Mouse (Mus musculus) frontal cortex, postnatal 14 days (tissue): ENCODE data around the gene Plpp6.
A peak's percentile ranks its signal among the peaks of the same experiment; 100 is the strongest.

Source experiments
- DNase-seq, 2 experiments: peaks; one replicate each; pipeline ENCODE4 v3.0.0; 2022; ENCODE audit warnings: low spot score in 2 of 2

The Plpp6 gene

DNA sequence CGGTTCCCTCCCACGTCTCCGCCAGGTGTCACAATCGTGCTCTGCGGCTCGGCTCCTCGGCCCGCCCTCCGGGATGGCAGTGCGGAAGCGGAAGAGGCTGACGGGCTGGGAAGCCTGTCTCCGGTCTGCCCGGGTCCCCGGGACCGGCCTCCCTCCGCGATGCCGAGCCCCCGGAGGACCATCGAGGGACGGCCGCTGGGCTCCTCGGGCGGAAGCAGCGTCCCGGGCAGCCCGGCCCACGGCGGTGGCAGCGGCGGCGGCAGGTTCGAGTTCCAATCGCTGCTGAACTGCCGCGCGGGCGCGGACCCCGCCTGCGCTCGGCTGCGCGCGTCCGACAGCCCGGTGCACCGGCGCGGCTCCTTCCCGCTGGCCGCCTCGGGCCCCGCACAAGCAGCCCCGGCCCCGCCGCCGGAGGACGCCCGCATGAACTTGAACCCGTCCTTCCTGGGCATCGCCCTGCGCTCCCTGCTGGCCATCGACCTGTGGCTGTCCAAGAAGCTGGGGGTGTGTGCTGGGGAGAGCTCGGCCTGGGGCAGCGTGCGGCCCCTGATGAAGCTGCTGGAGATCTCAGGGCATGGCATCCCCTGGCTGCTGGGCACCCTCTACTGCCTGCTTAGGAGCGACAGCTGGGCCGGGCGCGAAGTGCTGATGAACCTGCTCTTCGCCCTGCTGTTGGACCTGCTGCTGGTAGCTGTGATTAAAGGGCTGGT lies at the start of gene Plpp6:
Gene Plpp6 (plus strand): TSS at position 112 of the 710 bp plus-strand sequence.
- DNase-seq: peak; percentile 65 to 79

DNA sequence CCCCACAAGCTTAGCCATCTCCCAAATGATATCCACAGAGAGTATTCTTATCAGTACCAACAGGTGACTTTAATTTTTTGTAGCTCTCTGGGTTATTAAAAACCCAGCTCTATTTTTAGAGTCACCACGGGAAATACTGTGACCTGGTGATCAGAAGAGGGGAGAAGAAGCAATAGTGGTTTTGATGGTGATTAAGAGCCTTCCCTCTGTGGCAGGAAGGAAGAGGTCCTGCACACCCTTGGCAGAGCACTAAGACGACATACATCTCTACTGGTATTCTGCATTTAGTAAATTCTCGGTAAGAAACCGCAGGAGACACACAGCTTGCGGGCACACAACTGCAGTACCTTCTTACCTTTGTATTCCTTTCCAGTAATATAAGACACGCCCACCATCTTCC lies 49.2 kb upstream of the Plpp6 start:
- DNase-seq: no peak

DNA sequence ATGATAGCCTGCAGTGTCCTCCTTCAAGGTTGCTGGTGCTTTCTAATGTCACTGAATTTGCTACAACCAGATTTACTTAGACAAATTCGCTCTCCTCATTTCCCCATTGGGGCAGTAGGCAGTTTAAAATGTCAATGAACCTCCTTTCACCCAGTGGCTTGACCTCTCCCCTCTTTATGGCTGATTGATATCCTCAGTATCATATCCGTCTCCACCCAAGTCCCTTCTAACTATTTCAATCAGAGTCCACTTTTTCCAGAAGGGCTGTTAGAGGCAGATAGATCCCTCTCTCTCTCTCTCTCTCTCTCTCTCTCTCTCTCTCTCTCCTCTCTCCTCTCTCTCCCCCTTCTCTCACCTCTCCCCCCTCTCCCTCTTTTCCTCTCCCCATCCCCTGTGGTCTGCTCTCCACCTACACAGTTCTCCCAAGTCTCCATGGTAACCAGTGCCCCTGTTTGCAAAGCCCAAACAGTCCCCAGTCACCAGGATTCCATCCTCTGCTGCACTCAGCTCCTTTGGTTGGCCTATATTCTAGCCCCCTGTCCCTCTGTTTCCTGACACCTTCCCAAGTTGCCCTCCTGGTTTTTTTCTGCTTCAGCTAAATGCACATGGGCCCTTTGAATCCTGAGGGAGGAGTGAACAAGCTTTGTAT lies 48.0 kb upstream of the Plpp6 start:
- no peak for DNase-seq

DNA sequence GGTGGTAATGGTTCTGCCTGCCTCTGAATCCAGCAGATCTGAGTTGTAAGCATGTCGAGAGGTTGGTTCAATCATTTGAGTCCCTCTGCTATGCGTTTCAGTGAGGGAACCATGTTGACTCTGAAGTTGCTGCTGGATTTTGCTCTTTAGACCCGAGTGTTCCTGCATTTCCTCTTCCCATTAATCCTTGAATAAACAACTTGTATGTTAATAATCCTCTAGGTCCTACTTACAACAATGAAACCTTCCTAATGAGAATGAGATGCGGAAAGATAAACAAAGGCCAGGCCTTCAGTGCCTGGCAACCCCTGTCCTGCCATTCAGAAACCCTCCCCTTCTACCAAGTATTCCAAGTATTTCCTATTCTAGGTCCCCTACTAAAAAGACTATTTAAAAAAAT lies 47.3 kb upstream of the Plpp6 start:
- no peak for DNase-seq

DNA sequence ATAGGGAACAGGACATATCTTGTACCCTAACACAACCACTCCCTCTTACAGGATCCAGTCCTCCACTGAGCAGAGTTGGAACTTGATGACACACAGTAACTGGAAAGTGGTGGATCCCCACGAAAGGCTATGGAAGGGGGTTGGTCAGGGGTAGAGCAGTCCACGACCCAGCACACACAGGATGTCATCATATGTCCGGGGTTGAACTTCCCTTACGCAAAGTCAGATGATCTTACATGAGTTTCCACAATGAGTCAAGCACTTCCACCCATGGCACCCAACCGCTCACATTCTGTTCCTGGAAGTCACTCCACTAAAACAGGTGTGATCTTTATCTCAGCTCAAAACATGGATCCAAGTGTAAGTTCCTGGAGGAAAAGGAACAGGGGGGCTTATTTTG lies 45.9 kb upstream of the Plpp6 start:
- no peak for DNase-seq

DNA sequence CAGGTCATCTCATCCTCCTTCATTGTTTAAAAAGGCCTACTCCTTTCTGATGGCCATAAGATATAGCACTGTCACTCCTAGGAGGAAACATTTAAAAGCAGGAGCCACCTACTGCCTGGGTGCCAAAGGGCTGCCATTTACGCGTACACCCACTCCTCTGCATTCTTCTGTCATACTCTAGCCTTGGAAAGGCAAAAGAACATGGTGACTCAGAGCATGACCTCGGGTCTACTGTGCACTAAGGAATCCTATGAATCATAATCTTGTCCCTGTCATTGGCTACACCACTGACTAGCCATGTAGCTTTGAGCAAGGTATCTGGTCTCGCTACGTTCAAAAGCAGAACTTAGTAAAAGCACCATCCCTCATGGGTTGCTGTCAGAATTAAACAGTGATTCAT lies 37.4 kb upstream of the Plpp6 start:
- no peak for DNase-seq

DNA sequence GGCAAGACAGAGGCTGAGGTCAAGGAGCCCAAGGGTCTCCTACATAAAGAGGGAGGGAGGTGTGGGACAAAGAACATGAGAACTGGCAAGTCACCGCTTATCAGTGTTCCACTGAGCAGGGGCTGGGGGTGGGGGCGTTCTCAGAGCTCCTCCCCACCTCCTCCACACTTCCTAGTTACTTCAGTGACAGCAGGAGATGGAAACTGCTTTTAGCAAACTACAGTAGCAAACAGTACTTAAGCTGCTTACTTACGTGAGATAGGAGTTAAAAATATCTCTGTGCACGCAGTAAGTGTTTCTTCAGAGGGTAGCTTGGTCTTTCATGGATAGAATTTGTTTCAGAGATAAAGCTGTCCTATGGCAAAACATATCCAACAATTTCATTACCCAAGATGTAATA lies 36.4 kb upstream of the Plpp6 start:
- no peak for DNase-seq

DNA sequence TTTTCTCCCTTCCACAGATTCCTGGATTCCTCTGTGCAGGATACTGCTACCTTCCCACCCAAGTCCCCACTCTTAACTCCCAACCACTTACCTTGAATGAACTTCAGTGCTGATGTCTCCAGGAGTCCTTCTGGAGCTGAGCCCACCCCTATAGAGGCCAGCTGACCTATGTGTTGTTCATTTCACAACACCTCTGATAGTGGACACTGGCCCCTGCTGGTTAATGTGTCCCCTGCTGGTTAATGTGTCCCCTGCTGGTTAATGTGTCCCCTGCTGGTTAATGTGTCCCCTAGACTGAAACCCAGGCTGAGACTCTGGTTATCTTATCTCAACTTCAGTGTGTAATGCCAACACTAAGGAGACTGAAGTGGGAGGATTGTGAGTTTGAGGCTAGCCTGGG lies 34.7 kb upstream of the Plpp6 start:
- no peak for DNase-seq

DNA sequence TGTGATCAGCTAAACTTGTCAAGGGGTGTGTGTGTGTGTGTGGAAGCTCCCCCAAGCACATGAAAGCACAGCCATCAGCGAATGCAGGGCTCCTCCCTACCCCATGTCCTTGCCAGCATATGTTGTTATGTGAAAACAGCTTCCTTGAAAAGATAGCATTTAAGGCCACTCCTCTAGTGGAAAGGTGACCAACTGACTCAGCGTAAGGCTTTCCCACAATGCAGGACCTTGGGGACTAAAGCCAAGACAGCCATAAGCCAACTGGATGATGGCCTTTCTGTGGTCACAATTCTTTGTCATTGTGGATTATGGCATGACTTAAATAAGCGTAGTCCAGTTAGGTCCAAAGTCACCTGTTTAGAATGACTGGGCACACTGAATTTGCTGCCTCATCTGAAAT lies 28.9 kb upstream of the Plpp6 start:
- DNase-seq: no peak

DNA sequence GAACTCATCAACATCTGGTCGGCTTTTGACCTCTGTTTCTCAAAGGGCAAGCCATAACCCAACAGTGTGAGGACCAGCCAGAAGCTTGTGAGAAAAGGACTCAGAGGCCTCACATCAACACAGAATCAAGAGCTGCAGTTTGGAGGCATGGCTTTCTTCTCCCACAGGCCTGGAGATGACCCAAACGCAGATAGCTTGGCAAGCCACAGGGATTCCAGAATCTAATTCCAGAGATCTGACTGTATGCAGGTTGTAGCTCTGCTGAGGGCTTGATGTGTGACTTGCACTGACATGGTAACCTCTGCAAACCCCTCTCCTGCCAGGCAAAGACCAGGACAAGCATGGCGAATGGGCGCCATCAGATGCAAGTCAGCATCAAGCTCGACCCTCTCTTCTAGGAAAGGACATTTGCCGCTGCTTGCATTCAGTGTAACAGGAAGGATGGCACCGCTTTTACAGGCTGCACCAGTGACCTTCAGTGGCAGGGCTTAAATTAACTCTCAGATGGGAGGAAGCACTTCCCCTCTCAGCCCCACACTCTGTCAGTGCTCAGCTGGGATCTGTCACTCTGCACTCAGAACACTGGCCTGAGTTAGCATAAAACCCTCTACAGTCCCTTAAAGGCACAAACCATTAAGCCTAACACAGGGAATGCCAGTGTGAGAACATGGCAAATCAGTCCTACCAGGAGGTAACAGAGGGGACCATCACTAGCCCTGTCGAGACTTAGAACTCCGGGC lies 23.4 kb upstream of the Plpp6 start:
- no peak for DNase-seq

DNA sequence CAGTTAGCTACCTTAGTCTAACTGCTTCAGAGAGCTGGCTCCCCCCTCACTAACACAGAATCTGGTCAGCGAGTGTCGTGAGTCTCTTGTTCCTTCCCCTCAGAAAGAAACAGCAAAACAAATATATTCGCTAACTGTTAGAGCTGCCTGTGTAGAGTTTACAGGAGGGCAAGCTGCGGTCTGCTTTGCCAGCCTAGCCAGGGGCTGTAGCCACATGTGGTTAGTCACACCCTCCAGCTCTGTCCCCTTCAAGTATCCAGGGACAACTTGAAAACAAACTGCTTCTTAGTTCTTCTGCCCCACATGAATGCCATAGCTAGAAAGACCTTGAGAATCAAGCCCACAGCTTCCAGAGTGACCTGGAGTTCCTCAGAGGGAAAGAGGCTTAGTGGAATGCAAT lies 22.5 kb upstream of the Plpp6 start:
- no peak for DNase-seq

DNA sequence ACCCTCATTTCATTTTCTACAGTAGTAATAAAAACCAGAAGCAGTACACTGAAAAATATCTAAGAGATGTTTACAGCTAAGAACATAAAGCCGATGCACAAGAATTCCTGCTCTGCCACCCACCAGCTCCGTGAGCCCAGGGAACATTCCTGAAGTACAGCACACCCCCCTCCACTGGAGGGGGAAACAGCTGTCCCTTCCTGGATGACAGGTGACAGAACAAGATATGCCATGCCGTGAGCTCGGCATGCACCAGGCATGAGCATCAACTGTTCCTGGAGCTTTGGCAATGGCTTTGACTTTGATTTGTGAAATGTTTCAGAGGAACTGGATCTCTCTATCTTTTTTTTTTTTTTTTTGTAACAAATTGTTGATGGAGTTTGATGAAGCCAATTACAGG lies 17.0 kb upstream of the Plpp6 start:
- DNase-seq: no peak

DNA sequence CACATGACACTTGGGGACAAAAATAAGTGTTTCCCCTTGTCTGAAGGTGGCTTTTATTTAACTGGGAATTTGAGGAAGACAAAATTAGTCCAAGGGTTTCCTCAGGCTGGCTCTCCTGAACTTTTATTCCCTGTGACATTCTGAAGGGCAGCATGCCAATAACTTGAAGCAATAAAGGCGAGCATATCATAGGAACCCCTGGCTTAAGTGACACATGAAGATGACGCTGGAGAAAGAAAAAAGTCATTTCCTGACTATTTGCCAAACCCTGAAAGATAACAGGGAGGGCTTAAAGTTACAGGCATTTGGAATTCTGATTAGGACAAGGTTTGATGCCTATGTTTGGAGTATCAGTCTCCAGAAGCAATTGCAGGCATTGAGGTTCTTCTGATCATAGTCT lies 16.4 kb upstream of the Plpp6 start:
- DNase-seq: no peak

DNA sequence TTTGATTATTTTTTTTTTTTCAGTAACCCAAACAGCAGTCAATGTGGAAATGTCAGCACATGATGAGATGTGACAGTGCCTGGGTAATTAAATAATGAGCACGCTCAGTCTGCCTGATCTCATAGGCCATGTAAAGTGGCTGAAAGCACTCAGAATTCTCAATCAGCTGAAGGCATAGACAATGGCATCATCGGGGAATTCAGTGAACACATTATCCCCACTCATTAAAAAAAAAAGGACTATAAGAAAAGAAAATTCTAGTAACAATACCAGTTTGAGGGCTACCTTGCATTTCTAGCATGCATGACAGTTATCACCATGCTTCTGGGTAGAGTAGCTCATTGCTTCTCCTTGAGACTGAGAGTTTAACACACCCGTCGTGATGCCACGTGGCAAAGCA lies 12.5 kb upstream of the Plpp6 start:
- DNase-seq: no peak

DNA sequence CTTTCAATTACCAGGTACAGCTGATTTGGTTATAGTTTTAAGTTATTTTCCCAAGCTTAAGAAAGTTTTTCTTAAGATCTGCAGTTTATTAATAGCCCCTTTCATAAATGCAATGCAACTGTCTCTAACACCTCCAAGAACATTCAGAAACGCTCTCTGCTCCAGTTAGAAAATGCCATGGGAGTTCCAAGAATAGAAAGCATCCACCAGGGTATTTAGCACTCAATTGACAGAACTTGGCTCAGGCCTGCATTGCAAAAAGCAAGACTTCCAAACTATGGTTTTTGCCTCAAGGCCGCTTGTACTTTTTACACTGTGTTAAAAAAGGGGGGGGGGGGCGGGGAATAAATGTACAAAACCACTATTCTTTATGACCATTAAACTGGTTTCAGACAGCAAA lies 640 bp upstream of the Plpp6 start:
- no peak for DNase-seq

DNA sequence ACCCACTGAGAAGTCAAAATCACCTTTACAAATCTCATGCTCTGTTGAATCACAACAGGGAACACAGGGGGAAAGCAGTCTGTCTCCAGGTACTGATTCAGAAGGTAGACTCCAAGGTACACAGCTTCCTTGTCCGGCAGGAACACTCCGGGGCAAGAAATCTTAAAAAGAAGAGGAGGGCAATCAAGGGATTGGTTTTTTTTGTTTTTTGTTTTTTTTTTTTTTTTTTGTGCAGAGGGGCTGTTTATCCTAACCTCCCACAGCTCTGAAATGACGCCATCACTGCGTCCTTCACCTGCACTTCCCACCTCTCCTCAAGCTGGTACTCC lies 276 bp upstream of the Plpp6 start:
- DNase-seq: no peak

DNA sequence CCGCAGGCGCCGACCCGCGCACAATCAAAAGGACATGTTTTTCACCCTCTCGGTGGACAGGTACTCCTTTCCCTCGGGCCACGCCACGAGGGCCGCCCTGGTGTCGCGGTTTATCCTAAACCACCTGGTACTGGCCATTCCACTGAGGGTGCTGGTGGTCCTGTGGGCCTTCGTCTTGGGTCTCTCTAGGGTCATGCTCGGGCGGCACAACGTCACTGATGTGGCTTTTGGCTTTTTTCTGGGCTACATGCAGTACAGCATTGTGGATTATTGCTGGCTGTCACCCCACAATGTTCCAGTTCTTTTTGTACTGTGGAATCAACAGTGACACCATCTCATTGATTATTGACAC lies 775 bp downstream of the Plpp6 start:
- DNase-seq: no peak

DNA sequence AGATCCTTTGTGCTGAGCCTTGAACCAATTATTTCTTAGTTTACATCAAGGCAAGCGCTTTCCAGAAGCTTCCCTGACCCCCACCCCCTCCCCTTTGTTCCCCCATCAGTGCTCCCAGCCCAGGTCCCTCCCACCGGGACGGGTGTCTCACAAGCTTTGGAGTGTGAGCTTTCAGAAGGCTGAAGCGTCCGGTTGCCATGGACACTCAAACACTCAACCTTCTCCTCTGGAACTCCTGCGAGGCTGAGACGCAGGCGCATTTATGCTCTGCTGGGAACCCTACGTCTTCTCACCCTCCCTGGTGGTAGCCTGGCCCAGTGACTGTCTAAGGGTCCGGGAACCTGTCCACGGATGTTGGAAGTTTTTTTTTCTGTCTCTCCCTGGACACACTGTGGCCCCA lies 3.9 kb downstream of the Plpp6 start, which contains the start of gene 4430402I18Rik:
Gene 4430402I18Rik (minus strand): TSS at position 149 of the 400 bp plus-strand sequence.
- peak; percentile 16 to 20 for DNase-seq

DNA sequence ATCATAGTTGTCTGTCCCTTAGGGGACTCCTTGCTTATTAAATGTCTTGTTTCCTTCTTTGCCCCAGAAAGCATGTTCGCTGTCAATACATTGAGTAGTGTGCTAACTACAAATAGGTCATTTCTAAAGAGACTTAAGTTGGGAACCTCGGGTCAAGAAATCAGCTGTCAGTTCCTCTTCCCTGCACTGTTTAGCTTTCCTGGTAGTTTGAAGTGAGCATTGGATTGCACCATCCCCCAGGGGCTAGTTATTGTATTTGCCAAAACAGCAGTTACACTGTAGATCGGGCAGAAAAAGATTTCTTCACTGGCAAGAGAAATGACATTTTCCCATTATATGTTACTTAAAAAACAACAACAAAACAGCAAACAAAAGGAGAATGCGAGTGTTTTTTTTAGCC lies 4.4 kb downstream of the Plpp6 start:
- no peak for DNase-seq

DNA sequence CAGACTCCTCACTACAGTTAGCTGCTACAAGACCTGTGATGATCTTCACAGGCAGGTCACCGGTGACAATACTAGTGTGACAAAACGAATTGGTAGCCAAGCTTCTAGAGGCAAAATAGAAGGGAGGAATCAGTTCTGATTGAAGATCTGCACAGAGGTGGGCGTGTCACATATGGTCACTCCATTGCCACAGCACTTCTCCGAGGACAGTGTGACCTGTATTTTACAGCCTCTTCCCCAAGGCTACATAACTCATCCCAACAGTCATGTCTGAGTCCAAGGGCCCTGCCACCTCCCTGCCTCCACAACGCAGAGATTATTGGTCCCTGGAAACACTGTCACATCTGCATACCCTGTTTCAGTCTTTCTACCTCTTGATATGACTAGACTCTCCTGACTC lies 5.5 kb downstream of the Plpp6 start:
- DNase-seq: no peak

DNA sequence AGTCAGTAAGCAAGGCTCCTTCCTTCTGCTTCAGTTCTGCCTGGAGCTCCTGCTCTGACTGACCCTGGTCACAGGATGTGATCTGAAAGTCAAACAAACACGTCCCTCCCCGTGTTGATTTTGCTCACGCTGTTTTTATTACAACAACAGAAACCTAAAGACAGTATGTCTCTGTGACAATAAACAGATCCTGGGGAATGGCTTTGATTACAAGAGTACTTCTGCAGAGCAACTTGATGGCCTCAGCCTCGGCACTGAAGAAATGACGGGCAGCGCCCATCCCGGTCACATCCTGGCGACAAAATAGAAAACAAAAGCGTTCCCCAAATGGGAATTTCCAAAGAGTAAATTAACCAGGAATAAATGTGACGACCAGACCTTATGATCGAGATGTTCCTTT lies 6.5 kb downstream of the Plpp6 start:
- DNase-seq: no peak

DNA sequence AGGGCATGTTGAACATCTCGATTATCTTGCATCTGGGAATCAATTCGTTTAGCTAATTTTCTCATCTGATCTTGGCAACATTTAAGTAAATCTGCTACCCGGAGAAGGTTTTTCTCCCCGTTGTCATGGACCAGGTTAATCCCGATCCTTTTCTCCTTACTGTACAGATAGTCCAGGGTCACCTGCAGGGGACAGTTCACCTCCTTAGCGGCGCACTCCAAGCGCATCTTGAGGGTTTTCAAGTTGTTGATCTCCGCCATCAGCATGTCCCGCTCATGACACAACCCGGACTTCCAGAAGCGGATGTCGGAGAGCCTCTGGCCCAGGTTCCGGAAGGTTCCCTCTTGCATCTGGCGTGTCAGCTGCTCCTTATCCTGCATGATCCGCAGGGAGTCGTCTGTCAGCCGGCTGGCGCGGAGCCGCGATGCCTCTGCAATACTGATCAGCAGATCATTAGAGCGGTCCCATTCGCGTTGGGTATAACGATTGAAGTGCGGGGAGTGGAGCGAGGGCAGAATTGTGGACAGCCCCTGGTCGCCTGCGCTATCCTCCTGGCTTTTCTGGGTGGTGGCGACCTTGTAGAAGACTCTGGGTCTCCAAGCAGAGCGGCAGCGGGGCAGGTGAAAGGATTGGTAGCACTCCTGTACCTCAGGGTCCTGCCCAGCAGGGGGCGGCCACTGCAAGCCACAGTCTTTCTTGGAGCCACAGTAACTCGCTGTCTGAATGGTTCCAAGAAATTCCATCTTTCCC lies 11.3 kb downstream of the Plpp6 start:
- DNase-seq: peak; percentile 33 to 76

DNA sequence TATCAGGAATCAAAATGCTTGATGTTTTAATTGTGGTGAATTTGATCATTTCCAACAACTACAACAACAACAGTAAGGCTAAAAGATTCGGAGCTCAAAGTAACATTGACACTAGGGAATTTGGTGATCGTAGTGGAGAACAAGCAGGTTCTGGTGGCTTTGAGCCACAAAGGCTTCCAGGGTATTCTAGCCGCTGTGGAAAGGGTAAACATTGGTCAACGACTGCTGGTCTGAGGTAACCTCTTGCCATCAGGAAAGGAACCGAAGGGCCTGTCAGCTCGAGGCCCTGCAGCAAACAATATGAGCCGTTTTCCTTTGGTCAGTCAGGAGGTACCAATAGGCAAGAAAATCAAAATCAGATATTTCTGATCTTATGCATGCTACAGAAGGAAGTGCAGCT lies 18.9 kb downstream of the Plpp6 start:
- no peak for DNase-seq
